Mouse (Mus musculus) cortical plate, adult 2 months (tissue): ENCODE measurements around the gene Fam178b. TPM values are rescaled to one million over a fixed set of nuclear protein-coding genes. Genes with fewer than 3 reads are reported as not detected.
A peak's percentile ranks its signal among the peaks of the same experiment; 100 is the strongest.

Experiments used
- H3K27ac ChIP-seq: fragments of 200-500 bp; 2 replicates; pipeline ENCODE4 v1.5.1; 2012; ENCODE audit warnings: low read length, control low read depth, inconsistent platforms; ENCODE audit not compliant: insufficient read depth
- H3K4me1 ChIP-seq: fragments of 200-500 bp; 2 replicates; pipeline ENCODE4 v1.6.1; 2011; ENCODE audit warnings: low read length; ENCODE audit not compliant: control insufficient read depth, insufficient read depth
- H3K4me3 ChIP-seq: fragments of 200-500 bp; 2 replicates; pipeline ENCODE4 v1.5.1; 2011; ENCODE audit warnings: mild to moderate bottlenecking, low read length, control low read depth; ENCODE audit not compliant: insufficient read depth
- CTCF ChIP-seq: fragments of 200-500 bp; IDR thresholded peaks from 2 replicates; pipeline ENCODE4 v1.5.1; 2011; ENCODE audit warnings: mild to moderate bottlenecking, control low read depth, low read length; ENCODE audit not compliant: insufficient read depth; ENCODE audit errors: extremely low read depth
- POLR2A ChIP-seq: fragments of 200-500 bp; IDR thresholded peaks from 2 replicates; pipeline ENCODE4 v1.6.1; 2011; ENCODE audit warnings: mild to moderate bottlenecking, low read length, control low read depth; ENCODE audit not compliant: insufficient read depth; ENCODE audit errors: extremely low read depth
- polyA plus RNA-seq: library from polyadenylated mRNA; depleted of rRNA; stranded (reverse); fragments of >200 nt; gene quantifications from 2 replicates; pipeline ENCODE4 v1.2.3, GENCODE M21; 2012

Gene Fam178b
- polyA plus RNA-seq, 1 experiment: 1.3 TPM

DNA sequence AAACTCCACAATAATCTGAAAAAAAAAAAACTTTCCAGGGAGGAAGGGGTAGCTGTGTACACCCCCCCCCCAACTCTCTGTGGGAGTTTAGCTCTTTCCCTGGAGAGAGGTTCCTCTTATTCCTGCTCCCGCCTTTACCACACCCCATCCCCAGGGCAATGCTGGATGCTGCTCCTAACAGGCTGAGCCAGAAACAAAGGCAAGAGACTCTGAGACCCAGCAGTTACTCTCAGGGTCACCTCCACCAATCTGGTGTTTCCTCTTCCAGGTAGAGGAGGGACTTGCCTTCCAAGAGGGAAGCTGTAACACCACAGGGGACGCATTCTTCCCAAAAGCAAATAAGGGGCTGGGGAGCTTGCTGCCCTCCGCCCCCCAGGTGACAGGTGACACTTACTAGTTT, 24.8 kb upstream of the Fam178b start:
- Histone ChIP-seq H3K4me1 (peaks cover 2% of the 10 kb centered on the region; the same call in 1 of the 2 replicates), H3K4me3 (peak overlapping the region; percentile 86; the same call in 1 of the 2 replicates), H3K27ac (no peak overlapping the region)
- no peak for TF ChIP-seq POLR2A

DNA sequence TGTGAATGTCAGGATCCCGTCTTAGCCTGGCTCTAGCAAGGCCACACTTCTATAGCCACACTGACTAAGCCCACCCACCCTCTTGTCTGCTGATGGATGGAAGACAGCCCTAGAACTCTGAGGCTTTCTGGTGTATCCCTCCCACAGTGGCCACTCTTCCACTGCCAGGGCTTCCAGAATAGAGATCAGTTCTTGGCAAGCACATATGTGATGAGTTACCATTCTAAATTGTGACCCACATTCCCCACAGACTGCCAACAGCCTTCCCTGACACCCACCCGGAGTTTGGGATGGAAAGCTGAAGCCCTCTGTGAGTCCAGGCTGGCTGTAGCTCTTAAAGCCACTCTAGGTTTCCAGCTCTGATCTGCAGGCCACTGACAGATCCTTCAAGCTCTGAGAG, 24.2 kb upstream of the Fam178b start:
- Histone ChIP-seq H3K4me1 (peaks cover 2% of the 10 kb centered on the region; the same call in 1 of the 2 replicates), H3K27ac (no peak overlapping the region), H3K4me3 (peak overlapping the region; percentile 15)
- TF ChIP-seq POLR2A: no peak
- no peak for TF ChIP-seq CTCF

DNA sequence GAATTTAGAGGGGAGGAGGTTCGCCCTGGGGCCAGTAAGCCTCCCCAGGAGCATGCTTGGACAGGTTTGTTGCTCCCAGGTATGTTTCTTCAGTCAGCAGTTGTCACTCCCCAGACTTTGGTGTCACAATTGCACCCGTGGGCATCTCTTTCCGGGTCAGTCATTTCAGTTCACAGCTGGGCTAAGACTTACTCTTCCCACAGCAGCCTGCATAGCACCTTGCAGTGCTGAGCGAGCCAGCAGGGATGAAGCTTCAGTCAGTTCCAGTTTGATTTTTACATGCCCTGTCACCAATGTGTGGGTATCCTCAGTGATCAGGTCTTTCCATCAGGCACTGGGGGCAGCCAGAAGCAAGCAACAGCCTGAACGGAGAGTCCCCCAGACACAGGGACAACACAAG, 14.0 kb upstream of the Fam178b start:
- no peak overlapping the region for H3K4me3 ChIP-seq
- peaks cover 1% of the 10 kb centered on the region; the same call in 1 of the 2 replicates for H3K4me1 ChIP-seq
- no peak overlapping the region for H3K27ac ChIP-seq
- TF ChIP-seq POLR2A: no peak
- TF ChIP-seq CTCF: no peak

GRCm38 (mm10) chr1:36696411-36696810, 13.4 kb upstream of the Fam178b start:
- H3K27ac ChIP-seq: no peak overlapping the region
- H3K4me1 ChIP-seq: peaks cover 1% of the 10 kb centered on the region; the same call in 1 of the 2 replicates
- TF ChIP-seq POLR2A (no peak), CTCF (no peak)
- H3K4me3 ChIP-seq: no peak overlapping the region

GRCm38 (mm10) chr1:36694871-36695270, 11.9 kb upstream of the Fam178b start:
- Histone ChIP-seq H3K4me1 (peaks cover 1% of the 10 kb centered on the region; the same call in 1 of the 2 replicates), H3K27ac (no peak overlapping the region), H3K4me3 (no peak overlapping the region)
- no peak for TF ChIP-seq POLR2A
- no peak for TF ChIP-seq CTCF

GRCm38 (mm10) chr1:36691271-36692155, 8.5 kb upstream of the Fam178b start, which contains the start of gene Cox5b:
Cox5b (plus strand) TSS chr1:36691449.
- peak within 1 kb of the TSS; percentile 100 for H3K4me3 ChIP-seq
- H3K27ac ChIP-seq: peak within 1 kb of the TSS; percentile 55
- peaks cover 1% of the 10 kb centered on the region; the same call in 1 of the 2 replicates for H3K4me1 ChIP-seq
- TF ChIP-seq CTCF: no peak
- TF ChIP-seq POLR2A: peak; percentile 62; the same call in 1 of the 2 replicates

DNA sequence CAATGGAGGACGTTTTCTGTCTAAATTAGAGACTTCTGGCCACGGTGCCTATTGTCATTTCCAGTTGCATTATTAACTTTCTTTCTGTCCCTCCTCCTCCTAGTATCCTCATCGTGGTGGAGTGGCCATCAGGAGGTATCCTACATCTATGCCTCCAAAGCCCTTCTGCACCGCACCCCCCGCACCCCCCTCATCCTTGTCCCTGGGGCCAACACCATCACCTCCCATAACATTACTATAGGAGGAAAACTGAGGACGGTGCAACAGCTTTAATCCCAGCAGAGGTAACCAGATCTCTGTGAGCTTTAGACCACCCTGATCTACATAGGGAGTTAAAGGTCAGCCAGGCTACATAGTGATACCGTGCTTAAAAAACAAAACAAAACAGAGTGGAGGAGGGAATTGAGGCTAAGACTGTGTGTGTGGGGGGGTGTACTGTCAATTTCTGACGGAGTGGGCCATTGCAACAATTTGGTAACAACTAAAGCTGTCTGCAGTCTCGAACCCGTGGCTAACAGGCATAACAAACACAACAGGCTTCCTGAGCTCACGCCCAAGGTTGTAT, 7.8 kb upstream of the Fam178b start:
- no peak for TF ChIP-seq CTCF
- no peak for TF ChIP-seq POLR2A
- peak overlapping the region; percentile 100 for H3K4me3 ChIP-seq
- peaks cover 1% of the 10 kb centered on the region; the same call in 1 of the 2 replicates for H3K4me1 ChIP-seq
- H3K27ac ChIP-seq: peak overlapping the region; percentile 30; the same call in 1 of the 2 replicates

GRCm38 (mm10) chr1:36683810-36684467, 956 bp upstream of the Fam178b start:
- Histone ChIP-seq H3K4me3 (no peak overlapping the region), H3K27ac (no peak overlapping the region), H3K4me1 (no peaks in the 10 kb centered on the region)
- TF ChIP-seq CTCF (peak; percentile 87), POLR2A (no peak)

DNA sequence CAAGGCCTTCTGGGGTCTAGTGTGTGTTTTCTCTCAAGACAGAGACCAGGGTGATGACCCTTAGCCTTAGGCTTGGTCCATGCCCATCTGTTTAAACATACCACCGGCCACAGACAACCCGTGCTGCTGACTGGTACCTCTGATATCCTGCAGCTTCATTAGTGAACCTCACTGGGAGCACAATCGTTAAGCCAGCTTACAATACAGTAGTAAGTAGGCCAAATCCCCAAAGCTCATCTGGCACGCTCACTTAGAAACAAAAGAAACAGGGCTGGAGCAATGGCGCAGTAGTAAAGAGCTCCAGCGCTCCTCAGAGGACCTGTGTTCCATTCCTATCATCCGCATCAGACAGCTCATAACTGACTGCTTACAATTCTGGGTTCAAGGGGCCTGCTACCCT, 2.1 kb downstream of the Fam178b start:
- Histone ChIP-seq H3K4me3 (no peak overlapping the region), H3K27ac (no peak overlapping the region), H3K4me1 (no peaks in the 10 kb centered on the region)
- TF ChIP-seq CTCF: no peak
- no peak for TF ChIP-seq POLR2A

DNA sequence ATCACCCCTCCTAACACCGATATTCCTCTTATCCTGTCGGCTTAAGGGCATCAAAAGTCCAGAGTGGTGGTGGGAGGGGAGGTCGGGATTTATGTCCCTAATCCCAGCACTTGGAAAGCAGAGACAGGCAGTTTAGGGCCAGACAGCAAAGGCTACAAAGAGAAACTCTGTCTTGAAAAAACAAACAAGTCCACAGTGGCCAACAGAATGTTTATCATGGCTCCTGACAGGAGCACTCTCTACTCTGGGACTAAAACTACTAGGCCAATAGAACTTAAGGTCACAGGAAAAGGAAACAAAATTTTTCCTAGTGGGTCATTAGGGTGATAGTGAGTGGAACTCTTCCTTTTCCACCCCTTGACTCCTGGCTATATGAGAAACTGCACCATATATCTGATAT, 8.0 kb downstream of the Fam178b start:
- H3K27ac ChIP-seq: no peak overlapping the region
- no peak for TF ChIP-seq POLR2A
- no peak for TF ChIP-seq CTCF
- no peak overlapping the region for H3K4me3 ChIP-seq

More for the DNA sequence above, 8.0 kb downstream of the Fam178b start:
- no peaks in the 10 kb centered on the region for H3K4me1 ChIP-seq
